Mouse (Mus musculus) embryonic fibroblast, embryonic 13.5 days (primary cell): ENCODE measurements around the gene Als2cr12.

Source experiments
- CTCF ChIP-seq: IDR thresholded peaks from 2 replicates; pipeline ENCODE4 v1.5.1; 2011; ENCODE audit warnings: mild to moderate bottlenecking, control low read depth, low read length, moderate library complexity, borderline replicate concordance; ENCODE audit not compliant: insufficient read depth
- POLR2A ChIP-seq: IDR thresholded peaks from 2 replicates; pipeline ENCODE4 v1.6.1; 2011; ENCODE audit warnings: low read depth, mild to moderate bottlenecking, control low read depth, low read length, moderate library complexity

DNA sequence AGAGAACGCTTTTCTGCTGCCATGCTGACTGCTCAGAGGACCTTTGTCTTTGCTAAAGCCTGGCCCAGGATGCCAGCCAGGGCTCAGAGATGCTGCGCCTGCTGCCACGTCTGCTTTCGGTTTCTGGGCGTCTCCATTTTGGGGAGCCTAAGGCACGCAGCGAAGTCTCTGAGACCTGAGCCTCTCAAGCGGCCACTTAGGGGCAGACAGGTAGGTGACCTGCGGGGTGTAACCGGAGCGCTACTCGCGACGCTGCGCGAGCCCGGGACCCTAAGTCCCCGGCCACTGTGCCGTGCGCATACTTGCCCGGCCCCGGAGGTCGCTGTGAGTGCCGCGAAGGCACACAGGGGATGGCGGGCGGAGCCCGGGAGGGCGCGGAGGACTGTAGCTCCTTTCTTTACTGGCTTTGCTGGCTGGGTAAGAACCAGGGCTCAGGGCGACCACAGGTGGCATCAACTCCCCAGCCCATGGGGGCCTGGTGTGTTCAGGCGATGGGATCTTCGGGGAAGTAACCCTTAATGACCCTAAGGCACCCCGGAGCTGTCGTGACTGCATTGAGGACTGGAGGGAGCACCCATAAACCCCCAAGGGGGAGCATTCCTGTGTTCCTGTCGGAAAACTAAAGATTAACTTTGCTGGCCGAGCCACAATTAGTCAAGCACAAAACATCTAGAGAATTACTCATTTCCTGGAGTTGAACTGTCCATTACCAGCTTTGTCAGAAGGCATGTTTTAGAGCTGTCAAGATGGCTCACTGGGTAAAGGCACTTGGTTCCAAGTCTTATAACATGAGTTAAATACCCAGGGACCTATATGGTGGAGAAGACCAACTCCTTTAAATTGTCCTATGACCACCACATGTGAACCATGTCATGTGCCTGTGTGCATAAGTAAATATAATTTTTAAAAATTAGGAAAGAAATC lies 43.0 kb downstream of the Als2cr12 start:
- TF ChIP-seq POLR2A (peak; percentile 56; the same call in 1 of the 2 replicates), CTCF (no peak)
